Mouse (Mus musculus): ENCODE results near the gene Trpv2. TPM values are rescaled to one million over a fixed set of nuclear protein-coding genes. Genes with fewer than 3 reads are reported as not detected.

Gene Trpv2
- total and polyA plus RNA-seq, 3 experiments, result 39.2 to 58.7 (median 46.2) TPM

DNA sequence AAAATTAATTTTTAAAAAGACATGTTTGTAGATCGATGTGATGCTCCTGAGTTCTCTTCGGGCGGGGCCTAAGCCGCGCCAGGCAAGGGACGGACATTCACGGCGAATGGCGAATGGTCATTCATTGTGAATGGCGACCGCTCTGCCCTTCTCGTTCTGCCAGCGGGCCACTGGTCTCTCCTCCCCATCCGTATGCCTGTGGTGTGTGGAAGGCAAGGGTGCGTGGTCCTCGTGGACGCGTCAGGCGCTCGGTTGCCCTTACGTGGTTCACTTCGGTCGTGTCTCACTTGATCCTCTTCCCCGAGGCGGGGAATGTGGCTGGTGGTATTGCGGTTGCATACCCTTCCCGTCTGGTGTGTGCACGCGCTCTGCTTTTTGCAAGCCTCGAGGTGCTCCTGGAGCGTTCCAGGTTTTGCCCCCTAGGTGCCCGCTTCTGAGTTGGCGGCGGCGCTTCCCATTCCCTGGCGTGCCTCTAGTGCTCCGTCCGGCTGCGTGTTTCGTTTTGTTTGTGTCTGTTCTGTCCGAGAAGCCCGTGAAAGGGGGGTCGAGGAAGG is 13.7 kb upstream of the Trpv2 start:
- Histone ChIP-seq H3K4me3 (replicated peaks in 1 of 3; ENCODE audit: low read depth in 2 of 3, low read length in 2 of 3, poor library complexity in 1 of 3) (no peak overlapping the region), H3K9ac (ENCODE audit: insufficient read depth, low read depth) (no peak overlapping the region), H3K79me2 (replicated peaks; ENCODE audit: control insufficient read depth, extremely low read depth, insufficient read depth, poor library complexity, severe bottlenecking) (no peaks in the 10 kb centered on the region), H3K36me3 (replicated peaks in 1 of 2; ENCODE audit: control insufficient read depth in 1 of 2, insufficient read depth in 1 of 2, low read length in 1 of 2) (peaks cover 0 to 2% of the 10 kb centered on the region in 2 experiments), H3K9me3 (replicated peaks; ENCODE audit: low read length) (peaks cover 4% of the 10 kb centered on the region), H3K4me1 (ENCODE audit: control insufficient read depth in 1 of 2, insufficient read depth in 2 of 2) (peaks cover 10 to 32% of the 10 kb centered on the region in 2 experiments), H3K27ac (ENCODE audit: insufficient read depth, low read depth) (no peak overlapping the region), H3K4me2 (ENCODE audit: insufficient read depth, low read depth, poor library complexity, severe bottlenecking) (no peak overlapping the region), H3K27me3 (replicated peaks) (no peaks in the 10 kb centered on the region)
- dilution Hi-C loops (cut with MboI; ENCODE audit: extremely low pct_ligation_motif_present, extremely low pct_unique_long_range_greater_than_20kb, low sequenced_read_pairs), result no loop called here
- no peak for DNase-seq (ENCODE audit: extremely low read depth)
- TF ChIP-seq ZKSCAN1 (IDR thresholded peaks at IDR 0.05; ENCODE audit: borderline replicate concordance, low read depth, low read length) (no peak), NELFE (IDR thresholded peaks at IDR 0.05; ENCODE audit: low read depth, low read length) (no peak), CHD2 (IDR thresholded peaks at IDR 0.05; ENCODE audit: low read length) (no peak), RAD21 (IDR thresholded peaks at IDR 0.05; ENCODE audit: low read depth, low read length) (no peak), EP300 (IDR thresholded peaks at IDR 0.05; ENCODE audit: low read length) (no peak), NRF1 (IDR thresholded peaks at IDR 0.05; ENCODE audit: low read depth, low read length) (no peak), GABPA (IDR thresholded peaks at IDR 0.05; ENCODE audit: insufficient replicate concordance, low read depth, low read length) (no peak), KAT2A (IDR thresholded peaks at IDR 0.05; ENCODE audit: insufficient replicate concordance, low read length) (no peak), ELF1 (IDR thresholded peaks at IDR 0.05; ENCODE audit: low read depth, low read length) (no peak)
- in situ Hi-C loops (cut with MboI; ENCODE audit: low pct_ligation_motif_present, low pct_unique_long_range_greater_than_20kb, low sequenced_read_pairs), result no loop called here

DNA sequence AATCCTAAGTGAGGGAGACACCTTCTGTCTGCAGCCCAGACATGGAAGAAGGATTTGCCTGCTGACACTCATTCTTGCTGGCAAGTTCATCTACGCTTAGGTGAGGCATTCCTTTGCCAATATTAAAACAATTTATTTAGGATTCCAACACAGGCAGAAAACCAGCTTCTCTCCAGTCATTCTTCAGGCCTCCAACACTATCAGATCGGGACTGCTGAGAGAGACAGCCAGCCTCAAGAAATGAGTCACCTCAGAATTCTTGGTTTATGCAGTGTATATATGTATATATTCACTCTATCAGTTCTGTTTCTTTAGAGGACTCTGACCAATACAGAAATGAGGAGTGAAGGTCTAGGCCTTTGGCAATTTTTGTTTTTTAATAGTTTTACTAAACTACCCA is 10.7 kb upstream of the Trpv2 start:
- Histone ChIP-seq H3K9ac (ENCODE audit: insufficient read depth, low read depth) (no peak overlapping the region), H3K27ac (ENCODE audit: insufficient read depth, low read depth) (no peak overlapping the region), H3K79me2 (replicated peaks; ENCODE audit: control insufficient read depth, extremely low read depth, insufficient read depth, poor library complexity, severe bottlenecking) (no peaks in the 10 kb centered on the region), H3K4me1 (ENCODE audit: control insufficient read depth in 1 of 2, insufficient read depth in 2 of 2) (peaks cover 14 to 32% of the 10 kb centered on the region in 2 experiments), H3K36me3 (replicated peaks in 1 of 2; ENCODE audit: control insufficient read depth in 1 of 2, insufficient read depth in 1 of 2, low read length in 1 of 2) (peaks cover 0 to 2% of the 10 kb centered on the region in 2 experiments), H3K9me3 (replicated peaks; ENCODE audit: low read length) (peaks cover 4% of the 10 kb centered on the region), H3K4me3 (replicated peaks in 1 of 3; ENCODE audit: low read depth in 2 of 3, low read length in 2 of 3, poor library complexity in 1 of 3) (no peak overlapping the region), H3K27me3 (replicated peaks) (no peaks in the 10 kb centered on the region), H3K4me2 (ENCODE audit: insufficient read depth, low read depth, poor library complexity, severe bottlenecking) (no peak overlapping the region)
- in situ Hi-C loops (cut with MboI; ENCODE audit: low pct_ligation_motif_present, low pct_unique_long_range_greater_than_20kb, low sequenced_read_pairs), result no loop called here
- dilution Hi-C loops (cut with MboI; ENCODE audit: extremely low pct_ligation_motif_present, extremely low pct_unique_long_range_greater_than_20kb, low sequenced_read_pairs), result no loop called here
- no peak for TF ChIP-seq USF1 (IDR thresholded peaks at IDR 0.05; ENCODE audit: low read depth, low read length)
- no peak for TF ChIP-seq ELF1 (IDR thresholded peaks at IDR 0.05; ENCODE audit: low read depth, low read length)
- no peak for TF ChIP-seq USF2 (conservative IDR thresholded peaks at IDR 0.05; ENCODE audit: low read depth, low read length)
- no peak for TF ChIP-seq TCF12 (IDR thresholded peaks at IDR 0.05; ENCODE audit: low read depth, low read length)
- no peak for TF ChIP-seq POLR2AphosphoS2 (IDR thresholded peaks at IDR 0.05; ENCODE audit: low read depth, low read length)
- TF ChIP-seq ZNF384 (IDR thresholded peaks at IDR 0.05; ENCODE audit: low read depth, low read length), result no peak
- TF ChIP-seq RAD21 (IDR thresholded peaks at IDR 0.05; ENCODE audit: low read depth, low read length), result no peak
- no peak for TF ChIP-seq MAX (IDR thresholded peaks at IDR 0.05; ENCODE audit: low read length)
- TF ChIP-seq CTCF (conservative IDR thresholded peaks at IDR 0.05 in 1 of 2, IDR thresholded peaks at IDR 0.05 in 1 of 2; ENCODE audit: low read depth in 2 of 2, low read length in 2 of 2), result no peak
- DNase-seq (ENCODE audit: extremely low read depth), result no peak

All from CH12.LX (cell line).